Mouse (Mus musculus) heart, embryonic 16.5 days (tissue): Measurements from ENCODE around the gene Hmgcr. TPM values are rescaled to one million over a fixed set of nuclear protein-coding genes. Genes with fewer than 3 reads are reported as not detected.

Experiments
- polyA plus RNA-seq: library from polyadenylated mRNA; unstranded; fragments of >200 nt; fragmentation: Nextera tagmentation; extraction: Ambion mirVana; gene quantifications from 2 replicates; pipeline ENCODE4 v1.2.1, GENCODE M21; 2015

The Hmgcr gene
- polyA plus RNA-seq, 1 experiment from 2014 or later, result 29.7 TPM

Other genes starting within 250 kb of the Hmgcr start
- gene Ankdd1b, start 199.7 kb downstream of the Hmgcr start, polyA plus RNA-seq, result 0.95 and 1.2 TPM in 2 replicates
- not detected in 2 replicates for gene Gm17622, start 180.2 kb downstream of the Hmgcr start, polyA plus RNA-seq
- 6.5 and 7.3 TPM in 2 replicates for gene Polk, start 128.4 kb downstream of the Hmgcr start, polyA plus RNA-seq
- gene Col4a3bp, start 128.3 kb downstream of the Hmgcr start, polyA plus RNA-seq, result 8.7 and 9.1 TPM in 2 replicates
- not detected in 2 replicates for gene Ankrd31, start 77.3 kb upstream of the Hmgcr start, polyA plus RNA-seq